Mouse (Mus musculus): ENCODE measurements around the gene Tomm20l. TPM values are rescaled to one million over a fixed set of nuclear protein-coding genes. Genes with fewer than 3 reads are reported as not detected.

Tomm20l gene
- polyA plus RNA-seq (2015; fragmentation: Nextera tagmentation; extraction: Ambion mirVana), result not detected in 2 replicates

DNA sequence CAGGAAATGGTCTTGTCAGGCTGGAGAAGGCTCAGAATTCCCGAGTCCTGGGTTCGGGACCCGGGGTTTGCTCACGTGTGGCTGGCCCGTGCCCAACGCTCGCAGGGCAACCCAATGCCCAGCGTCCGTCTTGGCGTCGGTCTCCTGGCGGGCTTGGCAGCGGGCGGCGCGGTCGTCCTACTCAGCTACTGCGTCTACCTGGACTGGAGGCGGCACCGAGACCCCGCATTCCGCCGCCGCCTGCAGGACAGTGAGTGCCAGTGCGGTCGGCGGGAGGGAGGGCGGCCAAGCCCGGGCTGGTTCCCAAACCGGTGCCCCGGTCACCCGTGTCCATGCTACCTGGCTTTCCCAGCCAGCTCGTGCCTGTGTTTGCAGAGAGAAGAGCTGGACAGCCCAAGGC, at the start of gene Tomm20l:
Gene Tomm20l (plus strand): TSS at position 98 of the 400 bp plus-strand sequence.

DNA sequence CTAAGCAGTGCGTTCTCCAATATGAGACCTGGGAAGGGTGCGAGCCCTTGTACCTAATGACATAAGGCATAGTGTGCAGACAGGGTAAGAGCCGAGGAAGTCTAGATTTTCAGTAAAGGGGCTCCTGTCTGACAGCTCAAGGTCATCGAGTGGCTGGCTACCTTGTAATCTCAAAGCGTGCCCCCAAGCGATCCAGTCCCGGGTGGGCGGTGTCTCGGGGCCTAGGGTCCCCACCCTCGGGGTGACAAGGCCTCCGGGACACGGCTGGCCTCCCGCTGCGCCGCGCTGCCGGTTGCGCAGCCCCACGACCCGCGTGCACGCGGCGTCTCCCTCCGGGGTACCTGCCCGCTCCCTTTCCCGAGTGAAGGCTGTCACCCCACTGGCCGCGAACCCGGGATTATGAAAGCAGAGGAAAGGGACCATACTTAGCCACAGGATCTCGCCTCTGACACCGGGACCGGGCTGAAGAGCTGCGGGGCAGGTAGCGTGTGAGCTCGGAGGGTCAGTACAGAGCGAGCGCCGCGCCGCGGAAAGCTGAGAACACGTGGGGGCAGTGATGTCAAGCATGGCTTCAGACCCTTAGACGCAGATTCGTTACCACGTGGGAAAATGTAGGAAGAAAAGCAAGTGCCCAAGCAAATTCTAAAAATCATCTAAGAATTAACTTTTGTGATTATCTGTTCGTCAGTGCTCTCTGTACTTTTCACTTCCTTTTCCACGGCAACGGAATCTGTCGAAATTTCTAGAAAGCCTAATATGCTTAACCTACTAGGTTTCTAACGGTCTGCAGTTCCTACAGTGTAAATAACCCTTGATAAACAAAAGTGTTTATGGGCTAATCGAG, 25.1 kb downstream of the Tomm20l start, which contains the start of the genes Timm9 and 2700049A03Rik:
Gene Timm9 (minus strand): TSS at position 555 of the 844 bp plus-strand sequence.
Gene 2700049A03Rik (plus strand): TSS at position 719 of the 844 bp plus-strand sequence.

Other genes starting within 250 kb of the Tomm20l start
- 164 and 168 TPM in 2 replicates for gene Actr10, start 173.6 kb upstream of the Tomm20l start, polyA plus RNA-seq (2015; fragmentation: Nextera tagmentation; extraction: Ambion mirVana)
- 507 and 530 TPM in 2 replicates for gene Psma3, start 136.8 kb upstream of the Tomm20l start, polyA plus RNA-seq (2015; fragmentation: Nextera tagmentation; extraction: Ambion mirVana)
- 41.0 and 43.8 TPM in 2 replicates for gene Arid4a, start 95.4 kb upstream of the Tomm20l start, polyA plus RNA-seq (2015; fragmentation: Nextera tagmentation; extraction: Ambion mirVana)
- 153 and 159 TPM in 2 replicates for gene Timm9, start 25.3 kb downstream of the Tomm20l start, polyA plus RNA-seq (2015; fragmentation: Nextera tagmentation; extraction: Ambion mirVana)
- gene 2700049A03Rik, start 25.4 kb downstream of the Tomm20l start, polyA plus RNA-seq (2015; fragmentation: Nextera tagmentation; extraction: Ambion mirVana), result 5.7 and 6.0 TPM in 2 replicates
- gene Dact1, start 198.5 kb downstream of the Tomm20l start, polyA plus RNA-seq (2015; fragmentation: Nextera tagmentation; extraction: Ambion mirVana), result 12.6 and 13.4 TPM in 2 replicates